Mouse (Mus musculus): ENCODE data around the gene Igf1r.

The Igf1r gene

DNA sequence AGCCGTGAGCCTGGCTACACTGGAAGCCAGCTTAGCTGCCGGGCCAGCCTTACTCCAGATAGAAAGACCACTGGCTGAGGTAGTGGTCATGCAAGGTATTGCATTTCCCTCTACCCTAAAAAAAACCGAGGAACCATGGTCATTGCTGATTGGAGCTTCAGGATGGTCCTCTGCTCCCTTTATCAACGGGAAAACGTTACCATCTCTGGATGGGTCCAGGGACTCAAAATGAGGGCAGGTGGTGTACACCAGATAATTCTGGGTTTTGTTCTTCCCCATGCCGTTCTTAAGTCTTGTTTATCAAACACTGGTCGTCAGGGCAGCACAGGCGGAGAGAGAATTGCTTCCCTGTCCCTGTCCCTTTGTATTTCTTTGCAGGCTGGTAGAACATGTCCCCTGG is 57.0 kb downstream of the Igf1r start:
- no peak for DNase-seq (ENCODE audit: low spot score in 2 of 2)

- DNase-seq (ENCODE audit: low spot score in 2 of 2), result no peak
Measured at GRCm38 (mm10) chr7:68010168-68010567, 57.5 kb downstream of the Igf1r start.

GRCm38 (mm10) chr7:68010802-68011201 is 58.2 kb downstream of the Igf1r start:
- DNase-seq (ENCODE audit: low spot score in 2 of 2), result no peak

DNA sequence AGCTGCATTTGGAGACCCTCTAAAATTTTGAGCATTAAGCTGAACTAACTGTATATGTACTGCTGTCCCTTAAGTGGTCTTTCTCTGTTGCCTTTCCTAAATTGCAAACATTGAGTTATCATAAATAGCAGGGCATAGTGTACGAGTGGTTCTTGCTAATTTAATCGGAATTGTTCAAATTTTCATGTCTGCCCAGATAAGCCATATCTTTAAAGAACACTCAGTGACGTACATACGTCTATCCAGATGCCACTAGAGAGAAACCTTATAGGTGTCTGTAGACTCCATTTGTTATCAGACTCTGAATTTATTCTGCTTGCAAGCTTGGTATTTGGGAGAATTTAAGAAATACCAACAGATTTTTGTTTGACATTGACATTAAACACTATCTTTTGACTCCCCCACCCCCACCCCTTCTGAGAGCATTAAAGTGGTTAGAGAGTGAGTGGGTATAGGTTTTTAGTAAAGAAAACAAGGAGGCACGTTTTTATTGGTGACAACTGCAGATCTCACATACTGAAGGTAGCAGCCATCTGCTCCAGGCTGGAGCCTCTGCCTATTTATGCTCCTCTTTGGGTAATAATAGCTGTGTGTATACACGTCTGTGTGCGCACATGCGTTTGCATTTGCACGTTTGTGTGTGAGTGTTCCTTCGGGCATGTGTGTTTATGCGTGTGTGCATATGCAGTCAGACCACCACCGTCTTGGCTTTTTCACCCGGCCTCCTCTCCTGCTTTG is 58.9 kb downstream of the Igf1r start:
- no peak for DNase-seq (ENCODE audit: low spot score in 2 of 2)

- no peak for DNase-seq (ENCODE audit: low spot score in 2 of 2)
Measured at GRCm38 (mm10) chr7:68012123-68012474, 59.5 kb downstream of the Igf1r start.

- DNase-seq (ENCODE audit: low spot score in 2 of 2), result no peak
Measured at GRCm38 (mm10) chr7:68014495-68014894, 61.9 kb downstream of the Igf1r start.

DNA sequence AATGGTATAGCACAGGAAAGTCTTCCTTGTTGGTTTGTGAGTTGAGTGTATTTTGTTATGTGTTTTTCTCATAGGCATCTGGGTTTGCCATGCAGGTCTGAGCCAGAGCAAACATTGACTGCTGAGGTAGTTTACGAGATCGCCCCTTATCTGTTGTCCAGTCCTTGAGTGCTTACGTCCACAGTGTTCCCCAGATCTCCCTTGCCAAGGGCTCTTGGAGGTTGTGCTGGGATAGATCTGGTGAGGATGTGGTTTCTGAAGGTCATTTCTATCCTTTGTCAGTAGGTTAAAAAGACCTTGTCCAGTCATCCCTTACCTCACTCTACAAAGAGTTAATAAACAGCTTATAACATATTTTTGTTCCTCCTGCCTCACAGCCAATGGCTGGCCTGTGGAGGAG is 62.8 kb downstream of the Igf1r start:
- DNase-seq (ENCODE audit: low spot score in 2 of 2), result no peak

GRCm38 (mm10) chr7:68018038-68018437 is 65.4 kb downstream of the Igf1r start:
- DNase-seq (ENCODE audit: low spot score in 2 of 2), result no peak

GRCm38 (mm10) chr7:68020556-68020955 is 67.9 kb downstream of the Igf1r start:
- DNase-seq (ENCODE audit: low spot score in 2 of 2), result no peak

GRCm38 (mm10) chr7:68021741-68022140 is 69.1 kb downstream of the Igf1r start:
- peak; percentile 23 to 84 for DNase-seq (ENCODE audit: low spot score in 2 of 2)

- DNase-seq (ENCODE audit: low spot score in 2 of 2), result no peak
Measured at GRCm38 (mm10) chr7:68022188-68022587, 69.6 kb downstream of the Igf1r start.

- no peak for DNase-seq (ENCODE audit: low spot score in 2 of 2)
Measured at GRCm38 (mm10) chr7:68023882-68024281, 71.3 kb downstream of the Igf1r start.

- no peak for DNase-seq (ENCODE audit: low spot score in 2 of 2)
Measured at GRCm38 (mm10) chr7:68024625-68025024, 72.0 kb downstream of the Igf1r start.

- DNase-seq (ENCODE audit: low spot score in 2 of 2), result no peak
Measured at GRCm38 (mm10) chr7:68025396-68025795, 72.8 kb downstream of the Igf1r start.

DNA sequence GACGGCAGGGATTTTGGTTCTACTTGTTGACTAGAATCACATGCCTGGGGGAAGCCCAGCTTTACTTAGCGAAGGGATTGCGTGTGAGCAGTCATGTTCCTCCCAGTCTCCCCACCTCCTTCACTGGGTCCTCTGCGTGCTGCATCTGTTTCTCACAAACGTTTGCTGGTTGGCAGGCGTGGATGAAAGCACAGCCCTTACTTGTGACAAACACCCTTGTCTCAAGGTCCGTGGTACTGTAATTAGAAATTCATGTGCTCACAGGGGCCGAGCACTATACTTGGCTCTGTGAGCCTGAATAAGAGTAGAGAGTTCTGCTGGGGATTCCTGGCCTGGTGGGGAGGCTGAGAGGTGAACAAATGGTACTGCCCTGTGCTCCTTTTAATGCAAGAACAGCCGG is 73.4 kb downstream of the Igf1r start:
- DNase-seq (ENCODE audit: low spot score in 2 of 2), result no peak

- no peak for DNase-seq (ENCODE audit: low spot score in 2 of 2)
Measured at GRCm38 (mm10) chr7:68028167-68028566, 75.5 kb downstream of the Igf1r start.

GRCm38 (mm10) chr7:68030846-68031245 is 78.2 kb downstream of the Igf1r start:
- no peak for DNase-seq (ENCODE audit: low spot score in 2 of 2)

DNA sequence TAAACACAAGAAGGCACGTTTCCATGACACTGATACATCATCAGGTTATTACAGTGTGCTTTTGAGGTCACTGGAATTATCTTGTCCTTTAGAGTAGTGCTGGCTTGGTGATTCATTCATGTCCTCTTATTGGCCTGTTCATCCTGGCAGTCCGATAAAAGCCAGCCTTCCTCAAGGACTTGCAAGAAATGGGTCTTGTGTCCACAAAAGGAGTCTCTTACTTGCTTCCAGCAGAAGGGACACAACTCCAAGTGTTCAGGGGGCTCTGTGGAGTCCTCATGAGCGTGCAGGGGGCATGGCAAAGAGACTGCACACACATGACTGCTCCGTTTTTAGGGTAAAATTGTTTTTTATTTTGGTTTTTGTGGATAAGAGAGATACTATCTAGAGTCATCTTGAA is 83.9 kb downstream of the Igf1r start:
- DNase-seq (ENCODE audit: low spot score in 2 of 2), result no peak

DNA sequence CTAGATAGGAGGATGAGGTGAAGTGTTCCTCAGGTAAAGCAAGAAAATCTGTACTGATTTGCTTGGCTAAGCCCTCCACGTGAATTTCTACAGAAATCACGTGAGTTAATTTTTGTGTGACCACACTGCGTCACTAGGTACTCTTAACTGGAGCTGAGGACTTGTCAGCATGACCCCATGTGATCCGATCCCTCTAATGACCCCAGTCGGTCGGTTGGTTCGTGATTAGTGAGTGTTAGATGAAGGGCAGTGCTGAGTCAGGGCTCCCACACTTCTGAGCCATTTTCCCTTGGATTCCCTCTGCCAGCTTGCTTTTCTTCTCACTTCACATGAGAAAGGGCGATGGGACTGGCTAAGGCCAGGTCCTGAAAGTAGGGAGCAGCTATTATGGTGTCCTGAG is 86.2 kb downstream of the Igf1r start:
- no peak for DNase-seq (ENCODE audit: low spot score in 2 of 2)

GRCm38 (mm10) chr7:68039550-68039949 is 86.9 kb downstream of the Igf1r start:
- no peak for DNase-seq (ENCODE audit: low spot score in 2 of 2)

DNA sequence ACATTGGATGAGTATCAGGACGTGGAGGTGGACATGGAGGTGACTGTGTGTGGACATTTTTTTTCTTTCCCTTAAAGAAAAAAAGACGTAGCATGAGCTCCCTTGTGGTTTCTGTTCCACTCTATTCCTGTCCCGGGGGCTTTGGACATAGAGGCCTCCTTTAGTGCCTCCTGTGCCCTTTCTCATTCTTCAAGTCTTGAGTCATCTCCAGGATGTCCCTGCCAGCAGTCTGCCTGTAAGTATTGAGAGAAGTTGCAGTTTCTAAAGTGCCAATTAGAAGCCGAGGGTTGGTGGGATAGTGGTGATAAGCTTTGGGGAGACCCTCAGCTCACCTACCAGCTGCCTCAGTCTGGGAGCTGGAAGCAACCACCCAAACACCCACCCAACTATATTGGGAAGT is 92.0 kb downstream of the Igf1r start:
- DNase-seq (ENCODE audit: low spot score in 2 of 2), result no peak

GRCm38 (mm10) chr7:68047152-68047551 is 94.5 kb downstream of the Igf1r start:
- no peak for DNase-seq (ENCODE audit: low spot score in 2 of 2)

DNA sequence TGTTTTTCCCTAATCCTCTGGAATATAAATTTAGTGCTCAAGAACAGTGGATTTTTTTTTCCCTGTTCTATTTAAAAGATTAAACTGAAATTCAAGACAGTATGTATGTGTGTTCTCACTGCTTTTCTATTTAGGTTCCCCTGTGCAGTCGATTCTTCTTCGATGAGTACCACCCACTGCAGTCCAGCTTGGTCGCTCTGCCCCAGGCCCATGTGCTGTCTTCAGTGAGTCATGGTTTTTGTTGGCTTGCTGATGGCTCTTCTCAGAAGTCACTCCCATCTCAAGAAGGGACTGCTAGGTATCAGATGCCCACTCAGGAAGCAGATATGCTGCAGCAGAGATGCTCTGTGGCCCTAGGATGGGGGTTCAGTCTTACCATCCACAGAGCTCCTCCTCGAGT is 95.9 kb downstream of the Igf1r start:
- no peak for DNase-seq (ENCODE audit: low spot score in 2 of 2)

DNA sequence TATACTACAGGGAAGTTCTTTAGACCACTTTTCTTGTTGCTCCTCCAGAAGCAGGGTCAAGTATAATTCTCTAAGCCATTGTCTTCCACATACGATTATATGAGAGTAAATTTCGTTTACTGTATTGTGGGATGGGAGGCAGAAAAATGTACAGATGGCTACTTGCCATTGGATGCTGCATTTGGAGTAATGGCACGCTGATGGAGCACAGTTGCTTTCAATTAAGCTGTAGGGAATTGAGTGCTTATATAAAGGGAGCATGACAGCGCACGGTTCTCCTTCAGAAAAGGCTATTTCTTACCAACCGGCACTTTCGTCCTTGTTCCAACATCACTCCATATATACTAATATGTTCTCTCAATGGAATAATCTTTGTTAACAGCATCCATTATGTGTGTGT is 96.4 kb downstream of the Igf1r start:
- DNase-seq (ENCODE audit: low spot score in 2 of 2), result no peak
